In genomic region chr5:119193699-119194681, GRCm38 (mm10) we compare ENCODE assay signal across 9 mouse cellular contexts.
DNase-seq lines count a peak whose midpoint lies in the region; ATAC-seq and TF ChIP-seq lines count a peak whose summit lies in the region.
"Had no signal": no experiment of that assay in that cellular context is flagged by ENCODE, and none has a peak within 500 bp of the region (broad histone marks: within the 10 kb centered on the region; RNA-seq: fewer than 3 reads in every experiment).

No protein-coding gene starts in this region.

- H3K27ac ChIP-seq in intestine, embryonic 14.5 days (ENCODE audit: low read depth) = no peak overlapping the region
- H3K27ac ChIP-seq in intestine, postnatal 0 days (ENCODE audit: low read depth, low read length) = no peak overlapping the region

- H3K27me3 ChIP-seq in intestine, embryonic 14.5 days (replicated peaks; ENCODE audit: control insufficient read depth, insufficient read depth, low read length) = no peaks in the 10 kb centered on the region
- H3K27me3 ChIP-seq in intestine, postnatal 0 days (replicated peaks; ENCODE audit: control insufficient read depth, insufficient read depth, low read length) = no peaks in the 10 kb centered on the region

- peaks cover 3% of the 10 kb centered on the region; the same call in 1 of the 2 replicates for H3K9me3 ChIP-seq in intestine, embryonic 14.5 days (ENCODE audit: control insufficient read depth, low read length)
- H3K9me3 ChIP-seq in intestine, postnatal 0 days (ENCODE audit: control insufficient read depth) = no peaks in the 10 kb centered on the region

- H3K4me2 ChIP-seq in intestine, embryonic 14.5 days (ENCODE audit: low read length) = no peak overlapping the region
- H3K4me2 ChIP-seq in intestine, postnatal 0 days (replicated peaks; ENCODE audit: low read depth) = no peak overlapping the region

- no peaks in the 10 kb centered on the region for H3K36me3 ChIP-seq in intestine, embryonic 14.5 days (ENCODE audit: control insufficient read depth, insufficient read depth, low read length)
- H3K36me3 ChIP-seq in intestine, postnatal 0 days (ENCODE audit: control insufficient read depth, insufficient read depth) = no peaks in the 10 kb centered on the region

- H3K4me1 ChIP-seq in intestine, embryonic 14.5 days (replicated peaks; ENCODE audit: control insufficient read depth, insufficient read depth, low read length) = peaks cover 8% of the 10 kb centered on the region; the same call in 1 of the 2 replicates
- H3K4me1 ChIP-seq in intestine, postnatal 0 days (replicated peaks; ENCODE audit: control insufficient read depth, insufficient read depth, low read length) = no peaks in the 10 kb centered on the region

- H3K4me3 ChIP-seq in intestine, embryonic 14.5 days (ENCODE audit: low read depth, low read length) = no peak overlapping the region
- H3K4me3 ChIP-seq in intestine, postnatal 0 days (ENCODE audit: low read depth, low read length) = no peak overlapping the region

- H3K9ac ChIP-seq in intestine, embryonic 14.5 days (ENCODE audit: low read length) = no peak overlapping the region
- H3K9ac ChIP-seq in intestine, postnatal 0 days (ENCODE audit: low read depth, low read length) = no peak overlapping the region

- no peak for TF ChIP-seq CTCF in intestine, postnatal 0 days (IDR thresholded peaks at IDR 0.05; ENCODE audit: low read depth)

- ATAC-seq in intestine, embryonic 14.5 days (replicated peaks; ENCODE audit: low FRiP score, low TSS enrichment, low read depth) = peak; percentile 63
- ATAC-seq in intestine, postnatal 0 days = no peak
- ATAC-seq: CD4-positive, CD25-positive, alpha-beta regulatory T cell, adult 4 months had no signal

- 25% methylated on average over 21 of the region's 21 CpGs for WGBS in intestine, embryonic 14.5 days
- 28% methylated on average over 21 of the region's 21 CpGs for WGBS in intestine, postnatal 0 days

- DNase-seq in intestine, embryonic 14.5 days (ENCODE audit: low spot score) = no peak
- DNase-seq in MN1 (ENCODE audit: low spot score) = peak; percentile 51
- peak; percentile 58 for DNase-seq in gastrocnemius, adult 18-20 months (ENCODE audit: low spot score)
- DNase-seq in kidney, postnatal 10 days = peak; percentile 54
- DNase-seq in layer of hippocampus, postnatal 36 days = no peak
- no peak for DNase-seq in liver
- DNase-seq: cerebellum, adult 9-11 months had no signal

Comparison
In these comparisons a context has a peak if more than half of its experiments do, and no peak if none do; other contexts are left out.
1. DNase-seq: peak in MN1 (single experiment), gastrocnemius, adult 18-20 months (single experiment) and kidney, postnatal 10 days (single experiment); none in intestine, embryonic 14.5 days (single experiment), layer of hippocampus, postnatal 36 days (0 of 2) and liver (single experiment).